Mouse (Mus musculus): ENCODE measurements around the gene Methig1.

GRCm38 (mm10) chr15:100400592-100401250 lies 47.8 kb downstream of the Methig1 start:
- TF ChIP-seq CHD2 (IDR thresholded peaks at IDR 0.05; ENCODE audit: low read depth, low read length) (no peak), HCFC1 (IDR thresholded peaks at IDR 0.05; ENCODE audit: borderline replicate concordance, insufficient read depth, low read length) (no peak), MAFK (IDR thresholded peaks at IDR 0.05; ENCODE audit: insufficient read depth, low read depth, low read length) (no peak)

Data from ES-E14 (cell line).